Mouse (Mus musculus): ENCODE measurements at regions not wholly inside any gene's neighbourhood (a gene's known extent, or its start where the extent isn't known, plus 50 kb on each side); places are given as distances from the start of the nearest gene placed in this dataset.

DNA sequence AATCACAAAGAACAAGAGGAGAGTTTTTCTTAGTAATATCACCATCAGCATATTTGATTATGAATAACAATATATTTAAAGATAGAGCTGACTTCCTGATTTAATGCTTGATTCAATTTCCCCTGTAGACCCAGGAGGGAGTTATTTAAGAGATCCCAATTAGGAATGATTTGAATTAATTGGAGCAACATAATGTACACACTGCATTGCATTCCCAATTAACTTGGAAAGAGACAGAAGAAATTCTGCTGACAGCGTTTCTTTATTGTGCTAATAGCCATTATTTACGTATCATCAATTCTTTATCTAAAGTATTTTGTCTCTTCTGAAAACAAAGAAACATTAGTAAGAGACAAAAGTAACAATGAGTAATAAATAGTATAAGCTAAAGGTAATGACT, 1491.2 kb upstream of the Cited2 start:
- no peak overlapping the region for H3K9ac ChIP-seq (ENCODE audit: low read length)
- WGBS = 88% methylated on average over 2 of the region's 2 CpGs

DNA sequence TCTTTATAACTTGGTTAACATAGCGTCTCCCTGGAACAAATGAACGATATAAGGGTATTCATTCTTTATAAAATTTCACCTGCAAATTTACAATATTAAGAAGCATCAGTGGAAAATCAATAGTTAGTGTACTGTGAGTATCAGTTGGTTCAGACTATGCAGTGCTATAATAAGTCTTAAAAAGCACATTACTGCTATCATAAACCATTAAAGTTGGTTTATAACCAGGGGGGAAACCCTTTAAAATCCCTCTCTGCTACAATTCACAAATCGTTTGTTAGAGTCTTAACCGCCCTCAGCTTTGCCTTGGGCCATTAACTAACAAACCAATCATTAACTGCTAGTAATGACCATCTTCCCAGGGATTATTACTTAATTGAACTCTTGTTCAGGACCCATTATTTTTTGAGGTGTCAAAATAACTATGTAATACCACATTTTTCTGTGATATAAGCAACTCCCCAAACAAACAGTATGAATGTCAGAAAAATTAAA, 1489.4 kb upstream of the Cited2 start:
- ATAC-seq (replicated peaks; ENCODE audit: low FRiP score, low TSS enrichment, low read depth) = no peak
- 75% methylated on average over 4 of the region's 4 CpGs for whole genome bisulfite sequencing
- DNase-seq (ENCODE audit: low spot score) = no peak

More for the DNA sequence above, 1491.2 kb upstream of the Cited2 start:
- no peaks in the 10 kb centered on the region for H3K4me1 ChIP-seq (replicated peaks; ENCODE audit: control insufficient read depth, insufficient read depth, low read length)
- ATAC-seq (replicated peaks; ENCODE audit: low FRiP score, low TSS enrichment, low read depth) (no peak), DNase-seq (ENCODE audit: low spot score) (no peak)
- H3K27me3 ChIP-seq (replicated peaks; ENCODE audit: control insufficient read depth, insufficient read depth, low read length) = no peaks in the 10 kb centered on the region
- H3K4me2 ChIP-seq (ENCODE audit: low read length) = no peak overlapping the region
- peaks cover 2% of the 10 kb centered on the region; the same call in 1 of the 2 replicates for H3K9me3 ChIP-seq (ENCODE audit: control insufficient read depth, low read length)
- no peak overlapping the region for H3K27ac ChIP-seq (ENCODE audit: low read depth)
- H3K4me3 ChIP-seq (ENCODE audit: low read depth, low read length) = no peak overlapping the region
- H3K36me3 ChIP-seq (ENCODE audit: control insufficient read depth, insufficient read depth, low read length) = no peaks in the 10 kb centered on the region

DNA sequence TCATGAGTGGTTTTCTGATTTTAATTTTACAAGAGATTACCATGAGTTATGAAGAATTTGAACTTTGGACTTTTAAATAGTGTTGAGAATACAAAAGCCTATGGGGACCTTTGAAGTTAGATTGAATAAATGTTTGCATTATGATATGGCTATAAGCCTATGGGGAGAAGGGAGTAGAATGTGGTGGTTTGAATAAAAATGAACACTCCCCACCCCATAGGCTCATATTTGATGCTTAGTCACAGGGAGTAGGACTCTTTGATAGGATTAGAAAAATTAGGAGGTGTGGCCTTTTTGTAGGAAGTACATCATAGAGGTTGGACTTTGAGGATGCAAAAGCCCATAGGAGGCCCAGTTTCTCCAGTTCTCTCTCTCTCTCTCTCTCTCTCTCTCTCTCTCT, 1466.7 kb upstream of the Cited2 start:
- H3K4me3 ChIP-seq (ENCODE audit: low read depth, low read length) = no peak overlapping the region
- no peak overlapping the region for H3K9ac ChIP-seq (ENCODE audit: low read length)
- DNase-seq (ENCODE audit: low spot score) = no peak
- H3K36me3 ChIP-seq (ENCODE audit: control insufficient read depth, insufficient read depth, low read length) = no peaks in the 10 kb centered on the region
- no peaks in the 10 kb centered on the region for H3K4me1 ChIP-seq (replicated peaks; ENCODE audit: control insufficient read depth, insufficient read depth, low read length)
- 0 out of 2 replicates have a peak, but pooled peaks have one; percentile 55 for ATAC-seq (replicated peaks; ENCODE audit: low FRiP score, low TSS enrichment, low read depth)
- H3K27ac ChIP-seq (ENCODE audit: low read depth) = no peak overlapping the region
- H3K9me3 ChIP-seq (ENCODE audit: control insufficient read depth, low read length) = no peaks in the 10 kb centered on the region
- H3K4me2 ChIP-seq (ENCODE audit: low read length) = no peak overlapping the region
- H3K27me3 ChIP-seq (replicated peaks; ENCODE audit: control insufficient read depth, insufficient read depth, low read length) = no peaks in the 10 kb centered on the region

More for the DNA sequence above, 1489.4 kb upstream of the Cited2 start:
- Histone ChIP-seq H3K4me1 (replicated peaks; ENCODE audit: control insufficient read depth, insufficient read depth, low read length) (no peaks in the 10 kb centered on the region), H3K4me3 (ENCODE audit: low read depth, low read length) (no peak overlapping the region), H3K9me3 (ENCODE audit: control insufficient read depth, low read length) (no peaks in the 10 kb centered on the region), H3K36me3 (ENCODE audit: control insufficient read depth, insufficient read depth, low read length) (no peaks in the 10 kb centered on the region), H3K4me2 (ENCODE audit: low read length) (no peak overlapping the region), H3K9ac (ENCODE audit: low read length) (no peak overlapping the region), H3K27ac (ENCODE audit: low read depth) (no peak overlapping the region), H3K27me3 (replicated peaks; ENCODE audit: control insufficient read depth, insufficient read depth, low read length) (no peaks in the 10 kb centered on the region)

DNA sequence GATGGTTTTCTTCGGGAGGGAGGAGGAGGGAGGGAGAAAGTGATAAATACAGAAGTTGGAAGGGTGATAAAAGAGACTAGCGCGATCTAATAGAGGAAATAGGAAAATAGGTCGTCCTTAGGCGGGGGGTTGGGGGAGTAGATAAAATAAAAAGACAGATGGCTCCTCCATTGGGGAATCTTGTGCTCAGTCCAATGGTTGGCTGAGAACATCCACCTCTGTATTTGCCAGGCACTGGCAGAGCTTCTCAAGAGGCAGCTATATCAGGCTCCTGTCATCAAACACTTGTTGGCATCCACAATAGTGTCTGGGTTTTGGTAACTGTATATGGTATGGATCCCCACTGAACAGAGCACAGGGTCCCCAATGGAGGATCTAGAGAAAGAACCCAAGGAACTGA, 1450.2 kb upstream of the Cited2 start:
- no peaks in the 10 kb centered on the region for H3K27me3 ChIP-seq (replicated peaks; ENCODE audit: control insufficient read depth, insufficient read depth, low read length)
- no peaks in the 10 kb centered on the region for H3K36me3 ChIP-seq (ENCODE audit: control insufficient read depth, insufficient read depth, low read length)
- no peak overlapping the region for H3K4me3 ChIP-seq (ENCODE audit: low read depth, low read length)
- no peak overlapping the region for H3K4me2 ChIP-seq (ENCODE audit: low read length)
- H3K9me3 ChIP-seq (ENCODE audit: control insufficient read depth, low read length) = no peaks in the 10 kb centered on the region
- H3K27ac ChIP-seq (ENCODE audit: low read depth) = no peak overlapping the region
- ATAC-seq (replicated peaks; ENCODE audit: low FRiP score, low TSS enrichment, low read depth) (no peak), DNase-seq (ENCODE audit: low spot score) (no peak)
- WGBS = 85% methylated on average over 5 of the region's 5 CpGs
- no peak overlapping the region for H3K9ac ChIP-seq (ENCODE audit: low read length)
- H3K4me1 ChIP-seq (replicated peaks; ENCODE audit: control insufficient read depth, insufficient read depth, low read length) = no peaks in the 10 kb centered on the region

GRCm38 (mm10) chr10:16317026-16317425, 1406.0 kb upstream of the Cited2 start:
- Histone ChIP-seq H3K4me2 (ENCODE audit: low read length) (no peak overlapping the region), H3K27me3 (replicated peaks; ENCODE audit: control insufficient read depth, insufficient read depth, low read length) (no peaks in the 10 kb centered on the region), H3K27ac (ENCODE audit: low read depth) (no peak overlapping the region), H3K9ac (ENCODE audit: low read length) (no peak overlapping the region), H3K4me3 (ENCODE audit: low read depth, low read length) (no peak overlapping the region), H3K36me3 (ENCODE audit: control insufficient read depth, insufficient read depth, low read length) (no peaks in the 10 kb centered on the region), H3K9me3 (ENCODE audit: control insufficient read depth, low read length) (no peaks in the 10 kb centered on the region), H3K4me1 (replicated peaks; ENCODE audit: control insufficient read depth, insufficient read depth, low read length) (no peaks in the 10 kb centered on the region)
- DNase-seq (ENCODE audit: low spot score) (no peak), ATAC-seq (replicated peaks; ENCODE audit: low FRiP score, low TSS enrichment, low read depth) (no peak)
- 89% methylated on average over 10 of the region's 10 CpGs for WGBS

DNA sequence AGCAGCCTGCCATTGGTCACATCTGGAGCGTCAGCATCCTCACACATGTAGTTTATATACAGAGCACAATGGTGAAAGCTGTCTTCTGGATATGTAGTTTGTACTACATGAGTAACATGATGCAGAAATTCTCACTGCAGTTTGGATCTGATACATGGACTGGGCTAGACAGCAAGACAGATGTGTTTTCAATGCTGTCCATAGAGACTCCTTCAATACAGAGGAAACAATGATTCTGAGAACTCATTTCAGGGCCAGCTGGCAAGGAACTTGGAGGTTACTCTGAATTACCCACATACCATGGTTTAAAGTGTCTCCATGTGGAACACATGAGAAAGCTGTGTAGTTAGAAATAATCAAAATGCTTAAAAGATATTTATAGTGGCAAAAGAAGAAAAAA, 1385.5 kb upstream of the Cited2 start:
- H3K4me1 ChIP-seq (replicated peaks; ENCODE audit: control insufficient read depth, insufficient read depth, low read length) = no peaks in the 10 kb centered on the region
- ATAC-seq (replicated peaks; ENCODE audit: low FRiP score, low TSS enrichment, low read depth) (no peak), DNase-seq (ENCODE audit: low spot score) (no peak)
- H3K27ac ChIP-seq (ENCODE audit: low read depth) = no peak overlapping the region
- WGBS = 83% methylated on average over 1 of the region's 1 CpGs
- H3K36me3 ChIP-seq (ENCODE audit: control insufficient read depth, insufficient read depth, low read length) = no peaks in the 10 kb centered on the region
- H3K27me3 ChIP-seq (replicated peaks; ENCODE audit: control insufficient read depth, insufficient read depth, low read length) = no peaks in the 10 kb centered on the region
- no peak overlapping the region for H3K4me2 ChIP-seq (ENCODE audit: low read length)
- H3K9ac ChIP-seq (ENCODE audit: low read length) = no peak overlapping the region
- no peak overlapping the region for H3K4me3 ChIP-seq (ENCODE audit: low read depth, low read length)
- no peaks in the 10 kb centered on the region for H3K9me3 ChIP-seq (ENCODE audit: control insufficient read depth, low read length)

- H3K4me2 ChIP-seq (ENCODE audit: low read length) = no peak overlapping the region
- H3K9ac ChIP-seq (ENCODE audit: low read length) = no peak overlapping the region
- no peaks in the 10 kb centered on the region for H3K9me3 ChIP-seq (ENCODE audit: control insufficient read depth, low read length)
- H3K27ac ChIP-seq (ENCODE audit: low read depth) = no peak overlapping the region
- no peak overlapping the region for H3K4me3 ChIP-seq (ENCODE audit: low read depth, low read length)
- H3K36me3 ChIP-seq (ENCODE audit: control insufficient read depth, insufficient read depth, low read length) = no peaks in the 10 kb centered on the region
- no peaks in the 10 kb centered on the region for H3K4me1 ChIP-seq (replicated peaks; ENCODE audit: control insufficient read depth, insufficient read depth, low read length)
- ATAC-seq (replicated peaks; ENCODE audit: low FRiP score, low TSS enrichment, low read depth) (no peak), DNase-seq (ENCODE audit: low spot score) (no peak)
- no peaks in the 10 kb centered on the region for H3K27me3 ChIP-seq (replicated peaks; ENCODE audit: control insufficient read depth, insufficient read depth, low read length)
Observed at GRCm38 (mm10) chr10:16341496-16341895, 1381.5 kb upstream of the Cited2 start.

DNA sequence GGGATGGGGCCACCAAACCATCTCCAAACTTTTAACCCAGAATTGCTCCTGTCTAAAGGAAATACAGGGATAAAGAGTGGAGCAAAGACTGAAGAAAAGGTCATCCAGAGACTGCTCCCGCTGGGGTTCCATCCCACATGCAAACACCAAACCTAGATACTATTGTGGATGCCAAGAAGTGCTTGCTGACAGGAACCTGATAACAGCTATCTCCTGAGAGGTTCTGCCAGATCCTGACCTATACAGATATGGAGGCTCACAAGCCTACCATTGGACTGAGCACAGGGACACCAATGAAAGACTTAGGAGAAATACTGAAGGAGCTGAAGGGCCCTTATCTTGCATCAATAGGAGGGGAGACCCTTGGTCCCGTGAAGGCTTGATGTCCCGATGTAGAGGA, 1359.0 kb upstream of the Cited2 start:
- Histone ChIP-seq H3K36me3 (ENCODE audit: control insufficient read depth, insufficient read depth, low read length) (no peaks in the 10 kb centered on the region), H3K4me1 (replicated peaks; ENCODE audit: control insufficient read depth, insufficient read depth, low read length) (no peaks in the 10 kb centered on the region), H3K9ac (ENCODE audit: low read length) (no peak overlapping the region), H3K27ac (ENCODE audit: low read depth) (no peak overlapping the region), H3K27me3 (replicated peaks; ENCODE audit: control insufficient read depth, insufficient read depth, low read length) (no peaks in the 10 kb centered on the region), H3K4me2 (ENCODE audit: low read length) (no peak overlapping the region), H3K9me3 (ENCODE audit: control insufficient read depth, low read length) (no peaks in the 10 kb centered on the region), H3K4me3 (ENCODE audit: low read depth, low read length) (no peak overlapping the region)
- WGBS = 97% methylated on average over 3 of the region's 3 CpGs
- DNase-seq (ENCODE audit: low spot score) (no peak), ATAC-seq (replicated peaks; ENCODE audit: low FRiP score, low TSS enrichment, low read depth) (no peak)

All from intestine, embryonic 14.5 days (tissue).